Mouse (Mus musculus) cerebellum, adult 9-11 months (tissue): ENCODE data around the gene Palm.

Experiments used
- DNase-seq: peaks from one replicate; pipeline ENCODE4 v3.0.0; 2022

Gene Palm

DNA sequence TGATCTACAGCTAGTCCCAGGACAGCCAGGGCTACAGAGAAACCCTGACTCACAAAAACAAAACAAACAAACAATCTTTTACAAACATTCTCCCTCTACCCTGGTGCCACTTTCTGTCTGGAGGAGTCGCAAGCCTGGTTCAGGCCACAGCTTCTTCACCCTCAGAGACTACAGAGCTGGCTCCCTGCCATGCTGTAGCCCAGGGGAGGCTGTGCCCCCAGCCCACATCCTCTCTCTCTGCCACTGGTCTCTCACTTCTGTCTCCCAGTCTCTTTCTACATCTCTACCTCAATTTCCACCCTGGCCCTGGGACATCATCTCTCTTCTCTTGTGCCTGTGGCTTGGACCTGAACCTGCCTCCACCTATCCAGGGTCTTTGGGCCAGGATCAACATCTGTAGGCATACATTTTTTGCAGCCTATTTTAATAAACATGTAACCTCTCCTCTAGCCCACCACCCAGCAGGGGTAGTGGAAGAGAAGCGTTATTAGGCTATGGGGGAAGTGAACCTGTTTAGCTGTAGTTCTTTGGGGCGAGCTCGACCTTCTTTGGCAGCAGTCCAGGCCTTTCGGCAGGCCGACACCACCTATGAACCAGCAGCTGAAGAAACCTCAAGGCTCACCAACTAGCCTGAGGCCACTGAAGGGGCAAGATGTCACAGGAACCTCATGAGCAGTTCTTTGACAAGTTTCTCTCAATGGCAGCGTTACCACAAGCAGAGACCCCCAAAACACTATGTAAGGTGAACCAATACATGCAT, 38.8 kb downstream of the Palm start:
- no peak for DNase-seq

- DNase-seq = no peak
Measured at GRCm38 (mm10) chr10:79832786-79833181, 39.4 kb downstream of the Palm start.

GRCm38 (mm10) chr10:79834769-79835398, 41.5 kb downstream of the Palm start:
- peak; percentile 68 for DNase-seq

- no peak for DNase-seq
Measured at GRCm38 (mm10) chr10:79836918-79837317, 43.5 kb downstream of the Palm start.

- no peak for DNase-seq
Measured at GRCm38 (mm10) chr10:79838151-79838550, 44.8 kb downstream of the Palm start.

GRCm38 (mm10) chr10:79840091-79840490, 46.7 kb downstream of the Palm start:
- DNase-seq = no peak

DNA sequence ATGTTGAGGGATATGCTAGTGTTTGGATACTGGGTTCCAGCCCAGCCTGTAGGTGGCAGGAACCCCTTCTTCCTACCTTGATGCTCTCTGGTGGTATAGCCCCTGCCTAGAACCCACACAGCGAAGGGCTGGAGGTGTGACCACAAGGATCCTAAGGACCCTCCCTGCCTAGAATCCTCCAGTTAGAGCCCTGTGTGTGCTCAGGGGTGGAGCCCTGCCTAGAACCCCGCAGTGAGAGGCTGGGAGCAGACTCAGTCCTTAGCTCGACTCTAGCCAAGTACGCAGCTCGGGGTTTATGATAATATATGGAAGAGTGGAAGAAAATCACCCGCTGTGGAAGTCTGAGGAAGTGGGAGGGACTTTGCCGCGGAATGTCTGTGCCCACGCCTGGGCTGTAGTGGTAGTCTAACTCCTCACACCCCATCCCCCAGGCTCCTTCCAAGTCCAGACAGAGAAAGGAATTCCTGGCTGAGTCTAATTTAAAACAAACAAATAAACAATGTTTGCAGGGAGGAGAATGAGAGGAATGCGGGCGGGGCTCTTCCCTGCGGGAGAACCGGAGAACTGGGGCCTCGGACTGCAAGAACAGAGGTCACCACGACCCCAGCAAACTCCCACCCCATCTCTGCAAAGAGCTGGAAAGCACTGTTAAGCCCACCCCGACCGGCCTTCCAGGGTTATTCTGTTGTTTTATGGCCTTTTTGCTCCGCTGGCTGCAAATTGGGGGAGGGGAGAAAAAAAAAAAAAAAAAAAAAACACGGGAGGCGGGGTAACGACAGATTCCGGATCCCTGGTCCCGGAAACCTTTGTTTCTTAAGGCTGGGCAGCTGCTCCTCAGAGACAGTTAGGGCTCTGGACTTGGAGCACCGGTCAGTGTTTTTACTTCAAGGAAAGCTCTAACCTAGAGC, 47.5 kb downstream of the Palm start:
- peak; percentile 77 for DNase-seq

- no peak for DNase-seq
Measured at GRCm38 (mm10) chr10:79842322-79842721, 49.0 kb downstream of the Palm start.

GRCm38 (mm10) chr10:79843476-79843875, 50.1 kb downstream of the Palm start:
- DNase-seq = peak; percentile 19

DNA sequence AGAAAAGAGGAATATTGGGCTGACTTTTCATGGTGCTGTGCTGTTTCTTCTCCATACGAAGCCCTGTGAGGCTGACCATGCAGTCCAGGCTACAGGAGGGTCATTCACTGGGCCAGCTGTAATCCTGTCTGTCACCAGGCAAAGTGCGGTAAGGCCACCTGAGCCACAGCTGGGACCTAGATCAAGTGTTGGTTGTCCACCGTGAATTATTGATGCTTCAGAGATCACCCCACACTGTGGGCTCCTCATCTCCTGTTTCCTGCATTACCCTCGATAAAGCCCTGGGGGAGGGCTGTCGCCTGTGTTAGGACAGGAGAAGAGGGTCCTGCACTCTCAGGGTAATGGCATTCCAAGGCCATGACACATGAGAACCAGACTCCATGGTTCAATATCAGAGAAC, 53.2 kb downstream of the Palm start:
- DNase-seq = no peak

DNA sequence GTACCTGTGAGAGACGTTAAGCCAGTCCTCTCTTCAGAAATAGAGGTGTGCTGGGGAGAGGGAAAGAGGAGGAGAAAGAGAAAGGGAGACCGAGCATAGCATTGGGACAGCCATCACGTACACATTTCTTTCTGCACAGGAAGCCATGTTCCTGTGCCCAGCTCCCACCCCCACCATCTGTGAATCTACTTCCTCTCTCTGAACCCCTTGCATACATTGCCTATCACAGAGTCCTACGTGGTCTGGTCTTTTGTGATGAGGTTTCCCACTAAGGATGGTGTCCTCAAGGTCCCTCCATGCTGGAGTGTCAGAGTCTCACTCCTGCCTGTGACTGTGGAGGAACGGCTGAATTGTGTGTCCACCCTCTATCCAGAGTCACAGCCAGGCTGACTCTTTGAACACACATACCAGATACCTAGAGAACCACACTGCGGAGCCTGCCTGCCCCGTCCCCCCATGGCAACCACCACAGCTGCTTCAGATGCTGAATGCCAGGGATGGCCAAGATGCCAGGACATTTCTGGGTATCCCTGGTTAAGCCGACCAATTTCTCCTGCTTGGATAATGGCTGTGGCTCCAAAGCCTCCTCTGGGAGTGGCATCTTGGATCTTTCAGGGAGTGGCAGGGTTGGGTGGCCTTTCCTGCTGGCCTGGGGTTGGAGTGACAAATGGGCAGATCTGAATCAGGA, 56.7 kb downstream of the Palm start:
- no peak for DNase-seq

GRCm38 (mm10) chr10:79851653-79852052, 58.3 kb downstream of the Palm start:
- DNase-seq = peak; percentile 46

- DNase-seq = peak; percentile 64
Measured at GRCm38 (mm10) chr10:79852107-79852789, 58.9 kb downstream of the Palm start.

GRCm38 (mm10) chr10:79852827-79853226, 59.5 kb downstream of the Palm start:
- DNase-seq = no peak

GRCm38 (mm10) chr10:79853392-79853791, 60.0 kb downstream of the Palm start:
- DNase-seq = peak; percentile 89

- peak; percentile 99 for DNase-seq
Measured at GRCm38 (mm10) chr10:79853860-79854795, 60.8 kb downstream of the Palm start, which contains the start of gene Ptbp1. TSS of gene Ptbp1 (plus strand) at chr10:79854427.

DNA sequence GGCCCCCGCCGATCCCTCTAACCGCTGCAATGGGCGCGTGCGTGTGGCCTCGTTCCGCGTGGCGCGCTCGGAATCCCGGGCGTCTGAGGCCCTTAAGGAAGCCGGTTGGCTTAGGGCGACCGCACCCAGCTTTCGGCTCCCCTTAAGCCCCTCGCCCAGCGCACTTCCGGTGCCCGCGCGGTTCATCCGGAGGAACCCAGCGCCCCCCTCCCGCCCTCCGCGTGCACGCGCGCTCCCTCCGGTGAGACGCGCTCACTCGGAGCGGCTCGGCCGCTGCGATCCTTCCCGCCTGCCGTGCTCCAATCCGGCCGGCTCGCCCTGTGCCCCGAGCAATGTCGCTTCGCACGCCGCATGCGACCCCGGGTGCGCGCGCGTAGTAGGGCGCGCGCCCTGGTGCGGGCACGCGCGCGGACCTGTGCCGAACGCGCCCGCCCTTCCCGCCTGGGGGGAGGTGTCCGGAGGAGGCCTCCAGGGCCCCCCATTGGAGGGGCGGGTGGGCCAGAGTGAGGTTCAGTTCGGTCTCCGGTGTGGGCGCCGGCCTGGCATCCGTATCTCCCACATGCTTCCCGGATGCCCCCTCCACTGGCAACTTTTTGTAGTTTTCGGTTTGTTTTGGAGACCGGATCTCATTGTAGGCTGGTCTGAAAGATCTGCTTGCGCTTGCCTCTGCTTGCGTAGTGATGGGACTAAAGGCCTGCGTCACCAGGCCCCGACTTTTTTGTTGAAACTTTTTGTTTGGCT, 61.6 kb downstream of the Palm start:
- DNase-seq = peak; percentile 81

- DNase-seq = peak; percentile 79
Measured at GRCm38 (mm10) chr10:79855558-79856184, 62.3 kb downstream of the Palm start.

- peak; percentile 57 for DNase-seq
Measured at GRCm38 (mm10) chr10:79856280-79856679, 62.9 kb downstream of the Palm start.
